Mouse (Mus musculus) liver, postnatal 0 days (tissue): Measurements from ENCODE around the gene Cbln3.

Experiments used
- CTCF ChIP-seq: sonication (generic); IDR thresholded peaks from 2 replicates; pipeline ENCODE4 v1.5.1; 2016; ENCODE audit warnings: antibody characterized with exemption, low read depth
- EP300 ChIP-seq: IDR thresholded peaks from 2 replicates; pipeline ENCODE4 v1.6.1; 2016; ENCODE audit warnings: antibody characterized with exemption, low read depth, mild to moderate bottlenecking

- TF ChIP-seq EP300 (no peak), CTCF (no peak)
Measured at GRCm38 (mm10) chr14:55877469-55878315, 6.5 kb downstream of the Cbln3 start.
